Mouse (Mus musculus) G1E-ER4 (cell line): ENCODE data around the gene Neo1. TPM values are rescaled to one million over a fixed set of nuclear protein-coding genes. Genes with fewer than 3 reads are reported as not detected.

ENCODE experiments used
- GATA1 ChIP-seq: IDR thresholded peaks from one replicate; pipeline ENCODE4 v1.8.0; 2012; ENCODE audit warnings: low read length, inconsistent platforms
- polyA plus RNA-seq: library from polyadenylated mRNA; stranded (reverse); fragments of >175 nt; gene quantifications from 2 replicates; pipeline ENCODE4 v1.2.3, GENCODE M21; 2012

Gene Neo1
- polyA plus RNA-seq, 1 experiment, result not detected

GRCm38 (mm10) chr9:58890893-58891292, 145.3 kb downstream of the Neo1 start:
- TF ChIP-seq GATA1, result no peak

- TF ChIP-seq GATA1, result no peak
Measured at GRCm38 (mm10) chr9:58889782-58890448, 146.3 kb downstream of the Neo1 start.

DNA sequence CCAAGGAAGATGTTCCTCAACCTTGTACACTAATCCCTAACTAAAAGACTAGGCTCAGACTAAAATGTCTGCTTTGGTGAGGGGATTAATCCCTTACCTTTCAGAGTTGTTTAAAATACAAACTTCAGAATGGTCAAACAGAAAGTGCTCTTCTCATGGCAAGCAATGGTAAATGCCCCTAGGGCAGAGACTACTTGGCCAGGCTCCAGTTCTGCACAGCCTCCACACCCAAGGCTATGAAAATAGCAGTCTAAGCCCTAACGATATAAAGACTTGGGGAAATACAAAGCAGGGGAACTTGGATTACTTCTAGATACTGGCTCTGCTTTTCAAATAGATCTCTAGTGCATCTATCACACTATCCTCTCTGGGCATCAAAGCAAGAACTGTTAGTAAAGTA, 153.6 kb downstream of the Neo1 start:
- TF ChIP-seq GATA1, result no peak

- TF ChIP-seq GATA1, result no peak
Measured at GRCm38 (mm10) chr9:58879836-58880235, 156.4 kb downstream of the Neo1 start.

- no peak for TF ChIP-seq GATA1
Measured at GRCm38 (mm10) chr9:58876946-58877625, 159.2 kb downstream of the Neo1 start.

DNA sequence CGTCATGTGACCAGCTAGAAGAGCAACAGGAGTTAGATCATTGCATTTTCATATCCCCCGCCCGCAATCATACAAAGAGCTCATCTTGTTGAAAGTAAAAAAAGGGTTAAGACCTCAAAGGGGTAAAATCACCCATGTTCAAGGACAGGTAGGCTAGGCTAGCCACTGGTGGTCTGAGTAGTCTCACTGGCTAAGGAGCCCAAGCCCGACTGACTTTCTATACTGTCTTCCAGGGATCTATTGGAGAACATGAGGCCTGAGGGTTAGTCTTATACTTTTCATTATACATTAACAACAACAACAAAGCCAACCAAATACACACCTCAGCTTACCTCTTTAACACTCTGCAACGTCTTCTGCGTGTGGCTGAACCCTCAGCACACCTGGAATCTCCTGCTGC, 160.8 kb downstream of the Neo1 start:
- no peak for TF ChIP-seq GATA1

DNA sequence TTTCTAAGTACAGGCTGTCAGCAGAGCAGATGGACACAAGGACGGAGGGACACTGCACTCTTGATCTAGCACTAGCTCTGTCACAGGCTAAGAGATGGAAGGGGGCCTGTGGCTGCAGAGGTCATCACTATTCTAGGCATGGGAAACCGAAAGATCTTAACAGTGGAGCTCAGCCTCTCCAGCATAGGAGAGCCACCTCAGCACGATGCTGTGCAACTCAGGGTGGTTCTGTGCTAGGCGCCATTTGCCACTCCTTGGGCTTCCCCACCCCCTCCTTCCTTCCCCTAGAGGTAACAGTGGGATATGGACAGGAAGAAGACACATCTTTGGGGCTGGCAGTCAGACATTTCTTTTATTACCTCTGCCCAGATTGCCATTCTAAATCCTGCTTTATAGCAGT, 161.9 kb downstream of the Neo1 start:
- TF ChIP-seq GATA1, result no peak

- no peak for TF ChIP-seq GATA1
Measured at GRCm38 (mm10) chr9:58873541-58874324, 162.5 kb downstream of the Neo1 start.

- TF ChIP-seq GATA1, result no peak
Measured at GRCm38 (mm10) chr9:58871141-58871540, 165.1 kb downstream of the Neo1 start.

- TF ChIP-seq GATA1, result no peak
Measured at GRCm38 (mm10) chr9:58863826-58864225, 172.4 kb downstream of the Neo1 start.

GRCm38 (mm10) chr9:58859080-58859635, 177.1 kb downstream of the Neo1 start:
- TF ChIP-seq GATA1, result no peak

GRCm38 (mm10) chr9:58854931-58855330, 181.3 kb downstream of the Neo1 start:
- no peak for TF ChIP-seq GATA1

GRCm38 (mm10) chr9:58849576-58850315, 186.5 kb downstream of the Neo1 start:
- TF ChIP-seq GATA1, result no peak

DNA sequence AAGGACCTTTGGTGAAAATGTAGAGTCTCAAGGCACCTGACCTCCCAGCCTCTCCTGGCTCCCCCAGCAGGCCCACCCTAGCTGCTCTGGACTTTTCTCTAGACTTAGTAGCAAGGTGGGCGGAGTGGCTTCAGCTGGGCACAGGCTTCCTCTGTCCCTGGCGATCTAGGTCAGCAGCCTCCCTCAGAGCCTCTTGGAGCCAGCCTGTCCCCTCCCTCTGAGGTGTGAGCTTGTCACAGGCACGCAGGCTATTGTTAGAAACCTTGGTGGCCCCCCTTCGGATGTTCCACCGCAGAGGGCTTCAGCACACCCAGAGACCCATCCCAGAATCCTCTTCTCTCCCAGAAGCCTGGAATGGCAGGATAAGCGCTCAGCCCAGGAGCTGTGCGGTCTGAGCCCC, 188.6 kb downstream of the Neo1 start:
- no peak for TF ChIP-seq GATA1

DNA sequence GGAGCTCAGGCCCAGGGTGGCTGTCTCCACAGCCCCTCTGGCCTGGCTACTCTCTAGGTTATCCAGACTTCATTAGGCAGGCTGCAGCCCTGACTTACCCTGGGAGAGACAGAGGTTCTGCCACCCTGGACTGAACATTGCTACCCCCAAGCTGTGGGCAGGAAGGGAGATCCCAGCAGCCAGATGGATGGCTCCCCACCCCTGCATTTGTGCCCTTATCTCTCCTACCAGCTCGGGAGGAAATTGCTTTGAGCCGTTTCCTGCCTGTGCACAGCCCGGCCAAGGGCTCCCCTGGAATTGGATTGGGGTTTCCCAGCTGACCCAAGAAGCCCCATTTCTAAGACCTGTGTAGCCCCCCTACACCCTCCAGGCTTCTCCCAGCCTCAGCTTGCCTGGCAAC, 189.2 kb downstream of the Neo1 start:
- TF ChIP-seq GATA1, result no peak

DNA sequence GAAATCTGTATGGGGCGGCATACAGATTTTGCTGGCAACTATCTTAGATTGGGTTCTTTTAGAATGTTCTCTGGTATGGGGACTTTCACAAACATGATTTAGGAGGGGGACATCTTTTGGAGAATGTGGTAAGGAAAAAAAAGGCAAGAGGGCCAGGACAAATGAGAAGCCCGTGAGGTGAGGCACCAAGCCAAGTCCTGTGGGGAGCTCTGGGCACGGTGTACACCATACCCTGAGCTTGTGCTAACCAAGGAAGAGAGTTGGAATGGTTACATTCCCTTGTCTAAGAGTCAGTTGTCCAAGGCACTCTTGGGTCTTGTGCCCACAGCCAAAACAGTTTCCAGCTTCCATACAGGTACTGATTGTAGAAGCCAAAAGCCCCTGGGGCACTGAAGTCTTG, 191.6 kb downstream of the Neo1 start:
- TF ChIP-seq GATA1, result no peak

- TF ChIP-seq GATA1, result no peak
Measured at GRCm38 (mm10) chr9:58841655-58842054, 194.6 kb downstream of the Neo1 start.
